Mouse (Mus musculus) liver, adult 2 months (tissue): ENCODE measurements around the gene Klhdc8a.

Source experiments
- CTCF ChIP-seq: fragments of 200-500 bp; IDR thresholded peaks from 2 replicates; pipeline ENCODE4 v1.5.1; 2011; ENCODE audit warnings: low read depth, low read length, control low read depth
- POLR2A ChIP-seq: fragments of 200-500 bp; IDR thresholded peaks from 2 replicates; pipeline ENCODE4 v1.6.1; 2011; ENCODE audit warnings: low read length, control low read depth; ENCODE audit not compliant: insufficient read depth; ENCODE audit errors: extremely low read depth

GRCm38 (mm10) chr1:132345514-132345913, 47.1 kb downstream of the Klhdc8a start:
- TF ChIP-seq POLR2A: no peak
- TF ChIP-seq CTCF: no peak
